Mouse (Mus musculus) hindlimb bud, embryonic 11.5 days (tissue): ENCODE results near the gene 4931428L18Rik.

Experiments used
- DNase-seq: peaks from one replicate; pipeline ENCODE4 v3.0.0-alpha.2; 2012; ENCODE audit warnings: low read depth, low spot score; ENCODE audit errors: extremely low spot score

The 4931428L18Rik gene

DNA sequence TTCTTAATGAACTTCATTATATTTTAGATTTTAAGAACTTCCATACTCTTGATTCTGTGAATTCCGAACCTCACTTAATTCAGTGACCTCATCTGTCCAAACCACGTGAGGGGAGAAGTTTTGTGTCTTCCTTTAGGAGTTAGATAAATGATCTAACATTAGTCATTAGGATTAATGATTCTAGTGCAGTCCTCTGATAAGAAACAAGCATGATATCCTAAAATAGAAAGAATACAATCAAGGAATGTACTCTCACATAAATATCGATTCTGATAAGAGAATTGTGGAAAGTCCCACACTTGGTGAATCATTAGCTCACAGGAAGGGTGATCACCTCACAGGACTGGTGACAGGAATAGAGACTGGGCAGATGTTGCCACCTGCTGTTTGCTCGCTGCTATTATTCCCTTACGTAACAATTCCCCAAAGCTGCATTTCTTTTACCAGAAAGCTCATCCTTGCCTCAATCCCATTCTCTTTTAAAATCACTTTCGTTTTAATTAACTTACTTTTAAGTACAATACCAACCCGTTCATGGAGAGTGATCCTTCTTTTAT lies 68.6 kb downstream of the 4931428L18Rik start:
- DNase-seq: no peak

DNA sequence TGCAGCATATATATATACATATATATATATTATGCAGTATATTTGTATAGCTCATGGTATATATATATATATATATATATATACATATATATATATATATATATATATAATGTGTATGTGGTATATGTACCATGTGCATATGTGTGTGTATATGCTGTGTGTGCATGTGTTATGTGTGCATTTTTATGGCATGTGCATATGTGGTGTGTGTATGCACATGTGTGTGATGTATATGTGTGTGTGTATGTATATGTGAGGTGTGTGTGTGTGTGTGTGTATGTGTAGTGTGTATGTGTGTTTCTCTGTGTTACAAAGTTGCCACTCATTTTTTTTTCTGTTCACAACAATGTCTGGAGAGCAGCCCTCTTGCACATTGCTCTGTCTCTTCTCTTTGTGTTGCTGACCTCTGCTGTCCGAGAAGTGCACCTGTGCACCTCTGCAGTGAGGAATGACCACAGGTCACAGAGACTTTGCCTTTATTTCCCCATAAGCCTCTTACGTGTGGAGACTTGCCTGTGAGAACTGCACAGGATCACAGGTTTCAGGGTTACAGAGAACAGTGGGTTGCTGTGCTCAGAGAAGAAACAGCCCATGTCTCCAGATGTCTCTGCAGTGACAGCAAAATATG lies 69.6 kb downstream of the 4931428L18Rik start:
- DNase-seq: no peak

DNA sequence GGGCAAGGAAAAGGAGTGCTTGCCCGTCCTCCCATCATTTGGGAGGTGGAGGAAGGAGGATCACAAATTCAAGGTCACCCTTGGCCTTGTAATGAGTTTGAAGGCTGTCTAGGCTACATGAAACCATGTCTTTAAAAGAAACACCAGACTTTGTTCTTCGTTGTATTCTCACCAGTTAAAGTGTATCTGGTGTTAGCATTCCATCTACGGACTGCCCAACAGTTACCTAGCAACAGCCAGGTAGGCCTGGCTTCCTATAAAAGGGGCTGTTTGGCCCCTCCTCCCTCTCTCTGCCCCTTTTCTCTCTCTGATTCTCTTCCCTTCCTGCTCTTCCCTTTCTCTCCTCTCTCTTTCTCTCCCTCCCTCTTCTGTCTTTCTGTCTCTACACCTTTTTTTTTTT lies 71.9 kb downstream of the 4931428L18Rik start:
- no peak for DNase-seq

DNA sequence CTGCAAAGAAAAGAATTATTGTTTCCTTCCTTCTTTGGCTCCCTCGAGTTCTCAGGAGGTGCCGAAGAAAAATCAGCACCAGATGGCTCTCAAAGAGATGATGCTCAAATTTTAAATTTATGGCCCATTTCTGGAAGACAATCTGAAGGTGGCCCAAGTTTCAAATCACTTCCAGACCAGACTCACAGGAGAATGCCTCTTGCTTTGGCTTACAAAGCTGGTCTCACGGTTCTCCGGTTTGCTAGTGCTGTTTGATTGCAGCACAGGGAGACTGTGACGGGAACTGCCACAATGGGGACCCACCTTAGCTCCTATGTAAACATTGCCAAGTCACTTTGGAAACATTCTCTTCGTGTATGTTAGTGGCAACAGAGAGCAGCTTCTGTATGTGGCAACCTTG lies 72.8 kb downstream of the 4931428L18Rik start:
- peak; percentile 64 for DNase-seq

DNA sequence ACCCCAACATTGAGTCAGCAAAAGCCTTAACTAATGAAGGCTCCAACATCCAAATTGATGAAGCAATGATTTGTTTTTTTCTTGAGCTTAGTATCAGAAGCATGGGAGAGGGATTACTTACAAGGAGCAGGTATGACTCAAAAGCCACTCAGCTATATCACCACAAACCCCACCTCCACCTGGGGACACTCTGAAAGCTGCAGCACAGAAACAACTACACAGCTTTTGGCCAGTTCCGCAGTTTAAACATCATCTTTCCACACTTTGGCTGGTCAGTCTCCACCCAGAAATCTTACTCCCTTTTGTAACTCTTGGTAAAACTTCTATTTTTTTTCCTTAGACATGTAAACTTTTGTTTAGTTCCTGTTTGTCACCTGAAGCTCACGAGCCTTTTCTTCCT lies 78.9 kb downstream of the 4931428L18Rik start:
- no peak for DNase-seq

DNA sequence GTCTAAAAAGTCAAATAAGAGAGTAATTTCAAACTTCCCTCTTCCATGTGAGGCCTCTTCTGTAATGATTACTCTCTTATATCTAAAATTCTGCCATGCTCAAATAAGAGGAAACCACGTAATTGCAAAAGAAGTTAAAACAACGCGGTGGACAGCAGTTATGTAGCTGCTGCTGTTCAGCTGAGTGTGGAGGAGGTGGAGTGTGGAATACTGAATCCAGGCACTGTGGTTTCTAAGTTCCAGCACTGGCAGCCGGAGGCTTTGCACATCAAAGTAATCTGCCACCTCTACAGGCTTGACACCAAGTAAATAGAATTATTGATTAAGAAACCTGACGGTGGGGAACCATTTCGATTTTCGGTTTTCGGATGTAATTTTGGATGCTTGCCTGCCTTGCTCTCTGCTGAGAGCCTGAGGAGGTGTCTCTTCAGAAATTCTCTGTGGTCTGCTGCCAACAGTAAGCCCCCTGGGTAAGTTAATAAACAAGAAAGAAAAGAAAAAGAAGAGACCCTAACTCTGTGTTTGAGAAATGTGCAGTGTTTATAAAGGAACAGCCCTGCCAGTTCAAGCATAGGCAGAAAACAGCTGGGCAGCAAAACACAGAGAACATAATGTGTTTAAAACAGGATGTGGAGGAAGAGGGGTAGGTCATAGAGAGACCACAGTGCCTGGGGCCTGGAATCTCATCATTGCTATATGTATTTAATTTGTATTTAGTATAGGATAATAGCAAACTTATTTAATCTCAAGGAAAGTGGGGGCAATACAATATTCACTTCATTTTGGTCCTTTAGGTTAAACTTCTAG lies 80.0 kb downstream of the 4931428L18Rik start:
- DNase-seq: no peak

DNA sequence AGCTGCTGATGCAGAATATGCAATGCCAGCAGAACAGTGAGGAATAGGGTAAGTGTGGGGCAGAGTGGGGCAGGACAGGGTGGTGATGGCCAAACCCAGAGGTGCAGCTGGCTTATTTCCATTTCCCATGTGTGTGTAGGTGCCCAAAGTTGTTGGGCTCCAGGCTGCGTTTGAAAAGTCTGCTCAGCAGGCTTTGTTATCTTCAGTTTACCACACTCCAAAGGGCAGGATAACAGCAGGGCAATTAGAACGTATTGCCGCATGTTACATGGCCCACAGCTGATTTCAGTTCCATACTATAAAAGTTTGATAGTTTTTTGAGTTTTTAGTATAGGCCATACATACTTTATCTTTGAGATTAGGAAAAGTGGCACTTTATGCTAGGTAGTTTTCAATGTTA lies 84.1 kb downstream of the 4931428L18Rik start:
- DNase-seq: no peak

DNA sequence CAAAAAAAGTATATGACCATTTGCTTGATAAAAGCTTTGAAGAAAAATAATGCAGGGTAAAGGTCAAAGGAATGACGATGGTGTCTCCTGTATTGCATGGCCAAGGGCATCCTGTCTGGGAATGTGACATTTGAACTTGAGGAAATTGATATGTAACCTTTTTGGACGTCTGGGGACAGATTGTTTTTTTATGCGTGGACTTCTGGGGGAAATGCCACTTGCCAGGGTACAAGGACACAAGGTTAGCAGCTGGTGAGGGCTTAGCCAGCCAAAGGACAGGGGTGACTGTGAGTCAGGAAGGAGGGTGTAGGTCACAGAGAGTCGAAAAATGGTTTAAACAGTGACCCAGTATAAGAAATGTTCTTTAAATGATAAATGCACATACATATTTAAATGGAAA lies 109.0 kb downstream of the 4931428L18Rik start:
- DNase-seq: no peak

DNA sequence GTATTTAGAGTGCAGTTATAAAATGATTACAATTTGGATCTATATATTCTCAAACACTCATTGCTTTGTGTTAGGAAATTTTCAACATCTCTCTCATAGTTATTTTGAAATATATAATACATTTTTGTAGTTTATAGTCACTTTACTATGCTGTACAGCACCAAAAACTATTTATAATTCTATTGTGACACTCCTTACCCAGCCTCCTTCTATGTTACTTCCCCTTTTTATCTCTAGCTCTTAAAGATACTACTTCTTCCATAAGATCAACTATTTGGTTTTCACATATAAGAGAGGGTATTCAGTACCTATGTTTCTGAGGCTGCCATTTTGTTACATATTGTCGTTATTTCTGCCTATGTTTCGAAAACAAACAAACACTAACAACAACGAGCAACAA lies 114.5 kb downstream of the 4931428L18Rik start:
- DNase-seq: no peak

DNA sequence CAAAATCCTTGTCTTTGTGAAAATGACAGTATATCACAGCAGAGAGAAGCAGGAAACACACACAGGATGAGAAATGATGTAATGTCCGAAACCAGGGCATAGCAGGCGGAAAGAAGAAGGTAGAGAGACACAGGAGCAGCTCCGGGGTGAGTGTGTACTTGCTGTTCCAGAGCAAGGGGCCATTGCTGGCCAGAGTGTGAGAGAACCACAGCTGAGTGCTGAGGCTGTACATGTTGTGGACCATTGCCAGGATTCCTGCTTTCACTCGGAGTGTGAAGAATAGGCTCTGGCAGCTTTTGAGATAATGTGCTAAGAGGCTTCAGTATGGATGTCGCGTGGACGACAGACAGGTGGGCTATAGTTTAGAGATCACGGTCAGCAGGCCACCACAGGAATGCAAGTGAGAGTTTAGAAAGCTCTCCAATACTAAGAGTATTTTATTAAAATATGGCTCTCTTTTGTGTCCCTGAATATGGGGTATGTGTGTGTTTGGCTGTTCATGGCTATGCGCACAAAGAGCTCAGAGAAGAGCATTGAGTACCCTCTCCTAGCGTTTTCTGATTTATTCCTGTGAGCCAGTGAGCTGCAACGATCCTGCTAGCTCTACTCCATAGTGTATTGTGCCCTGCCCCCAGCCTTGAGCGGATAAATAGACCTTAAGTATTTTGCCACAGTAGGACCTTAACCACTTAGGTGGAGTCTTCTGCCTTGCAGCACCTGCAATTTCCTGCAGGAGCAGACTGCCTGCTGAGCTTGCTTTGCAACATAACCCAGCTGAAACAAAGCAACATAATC lies 119.4 kb downstream of the 4931428L18Rik start:
- no peak for DNase-seq

DNA sequence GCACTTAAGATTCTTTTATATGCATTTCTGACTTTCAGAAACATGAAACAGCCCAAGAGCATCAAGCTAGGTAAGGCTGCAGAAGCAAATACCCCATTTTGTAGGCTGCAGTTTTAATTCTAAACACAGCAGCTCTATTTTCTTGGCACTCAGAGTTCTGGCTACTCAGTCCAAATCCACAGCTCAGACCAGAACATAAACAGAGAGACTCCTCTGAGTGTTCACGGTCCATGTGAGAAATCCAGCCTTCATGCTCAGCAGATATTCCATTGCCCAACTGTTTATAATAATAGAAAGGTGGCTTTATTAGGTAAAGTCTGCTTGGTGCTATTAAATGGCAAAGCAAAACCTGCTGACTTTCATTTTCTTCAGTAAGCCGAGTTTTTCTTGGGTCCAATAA lies 120.2 kb downstream of the 4931428L18Rik start:
- DNase-seq: no peak

DNA sequence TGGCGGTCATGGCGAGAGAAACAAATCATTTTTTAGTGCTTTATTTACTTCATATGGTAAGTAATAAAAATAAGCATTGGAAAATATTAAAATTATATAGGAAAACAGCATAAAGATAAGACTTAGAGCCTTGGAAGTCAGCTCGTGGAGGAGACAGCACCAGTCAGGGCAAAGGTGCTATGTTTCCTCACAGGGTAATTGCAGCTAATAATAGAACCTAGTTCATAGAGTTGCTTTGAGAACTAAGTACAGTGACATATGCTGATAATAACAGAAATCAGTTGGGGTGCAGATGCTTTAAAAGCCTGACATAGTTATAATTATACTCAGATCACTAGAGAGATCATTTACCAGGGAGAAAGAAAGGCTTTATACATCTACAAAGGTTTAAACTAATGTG lies 125.3 kb downstream of the 4931428L18Rik start:
- no peak for DNase-seq

DNA sequence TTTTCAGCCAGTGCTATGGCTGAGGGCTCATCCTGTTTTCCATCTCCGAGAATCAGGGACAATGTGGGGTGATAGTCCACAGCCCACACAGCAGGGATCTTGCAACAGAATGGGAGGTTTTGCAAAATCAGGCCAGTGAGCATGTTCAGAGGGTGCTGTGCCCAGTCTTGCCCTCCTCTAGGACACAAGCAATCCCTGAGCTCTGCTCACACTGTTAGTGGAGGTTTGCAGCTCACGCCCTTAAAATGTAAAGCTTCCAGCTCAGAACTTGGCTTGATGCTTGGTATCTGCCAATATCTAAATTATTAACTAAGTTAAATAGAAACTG lies 126.1 kb downstream of the 4931428L18Rik start:
- no peak for DNase-seq

DNA sequence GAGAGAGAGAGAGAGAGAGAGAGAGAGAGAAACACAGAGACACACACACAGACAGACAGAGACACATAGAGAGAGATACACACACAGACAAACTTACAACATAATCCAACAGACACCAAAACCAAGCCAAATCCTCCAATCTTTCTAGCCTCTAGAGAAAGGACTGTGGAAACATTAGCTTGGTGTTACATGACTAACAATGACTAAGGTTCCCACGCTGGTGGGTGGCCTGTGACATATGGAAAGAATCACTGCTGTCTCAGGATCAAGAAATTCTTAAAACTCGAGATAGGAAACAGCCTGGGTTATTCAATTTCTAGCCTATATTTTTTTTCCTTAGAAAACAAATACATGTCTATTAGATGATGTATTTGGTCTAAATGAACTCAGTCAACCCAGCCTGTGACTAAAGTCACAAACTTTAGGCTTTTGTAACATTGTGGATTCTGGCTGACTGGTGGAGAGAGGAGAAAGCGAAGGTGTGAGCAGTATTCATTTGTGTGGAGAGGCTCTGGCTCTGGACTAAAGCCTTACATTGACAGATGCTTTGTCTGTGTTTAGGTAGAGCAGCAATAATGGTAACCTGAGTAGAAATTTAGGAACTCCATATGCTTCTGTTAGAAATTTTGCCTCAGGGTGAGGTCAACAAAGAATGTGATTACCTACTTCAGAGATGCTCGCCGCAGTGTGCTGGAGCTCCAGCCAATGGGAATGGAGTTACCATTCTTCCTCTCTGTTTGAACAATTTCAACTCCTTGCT lies 126.6 kb downstream of the 4931428L18Rik start:
- peak; percentile 5 for DNase-seq

DNA sequence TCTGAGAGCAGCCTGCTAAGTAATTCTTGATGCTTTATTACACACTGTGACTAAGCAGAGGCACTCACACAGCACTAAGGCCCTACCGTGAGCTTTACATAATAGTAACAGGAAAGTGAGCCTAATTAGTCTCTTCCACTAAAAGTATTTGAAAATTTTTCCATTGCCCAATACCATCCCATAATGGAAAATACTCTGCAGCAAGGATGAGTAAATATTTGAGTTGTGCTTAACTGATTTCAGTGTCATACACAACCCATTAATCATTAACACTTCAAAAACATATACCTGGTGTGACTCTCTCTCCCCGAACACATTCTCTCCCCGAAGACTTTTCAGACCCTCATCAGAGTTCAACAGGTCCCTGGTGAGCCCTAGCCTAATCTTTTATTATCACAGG lies 127.7 kb downstream of the 4931428L18Rik start:
- no peak for DNase-seq

DNA sequence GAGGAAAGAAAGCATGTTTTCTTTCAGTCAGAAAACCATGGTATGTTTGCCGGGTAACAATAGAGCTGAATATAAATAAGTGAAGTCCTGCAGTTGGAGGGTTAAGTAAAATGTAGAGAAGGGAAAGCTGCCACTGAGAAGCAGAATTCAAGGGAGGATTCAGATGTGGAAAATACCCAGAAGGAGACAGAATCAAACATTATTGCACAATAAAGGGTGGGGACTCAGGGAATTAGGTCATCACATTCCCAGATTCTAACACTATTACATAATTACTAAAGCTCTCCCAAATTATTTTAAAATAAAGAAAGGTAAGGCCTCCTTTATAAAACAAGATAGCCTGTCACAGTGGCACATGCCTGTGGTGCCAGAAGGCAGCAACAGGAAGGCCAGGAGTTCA lies 128.5 kb downstream of the 4931428L18Rik start:
- DNase-seq: no peak

DNA sequence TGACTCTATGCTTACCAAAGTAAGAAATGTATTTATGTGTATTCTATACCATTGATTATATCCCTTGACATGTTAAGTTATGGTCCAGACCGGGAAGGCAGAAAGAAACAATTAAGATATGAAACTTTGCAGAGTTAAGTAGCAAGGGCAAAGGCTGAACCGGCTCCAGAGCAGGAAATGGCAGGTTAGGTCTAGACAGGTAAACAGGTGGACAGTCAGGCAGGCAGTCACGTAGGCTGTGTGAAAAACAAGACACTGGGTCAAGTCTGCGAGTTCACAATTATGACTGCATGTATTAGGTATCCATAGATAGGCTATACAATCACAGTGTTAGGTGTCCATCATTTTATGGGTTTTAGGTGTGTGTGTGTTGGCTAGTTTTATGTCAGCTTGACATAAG lies 133.8 kb downstream of the 4931428L18Rik start:
- DNase-seq: no peak

DNA sequence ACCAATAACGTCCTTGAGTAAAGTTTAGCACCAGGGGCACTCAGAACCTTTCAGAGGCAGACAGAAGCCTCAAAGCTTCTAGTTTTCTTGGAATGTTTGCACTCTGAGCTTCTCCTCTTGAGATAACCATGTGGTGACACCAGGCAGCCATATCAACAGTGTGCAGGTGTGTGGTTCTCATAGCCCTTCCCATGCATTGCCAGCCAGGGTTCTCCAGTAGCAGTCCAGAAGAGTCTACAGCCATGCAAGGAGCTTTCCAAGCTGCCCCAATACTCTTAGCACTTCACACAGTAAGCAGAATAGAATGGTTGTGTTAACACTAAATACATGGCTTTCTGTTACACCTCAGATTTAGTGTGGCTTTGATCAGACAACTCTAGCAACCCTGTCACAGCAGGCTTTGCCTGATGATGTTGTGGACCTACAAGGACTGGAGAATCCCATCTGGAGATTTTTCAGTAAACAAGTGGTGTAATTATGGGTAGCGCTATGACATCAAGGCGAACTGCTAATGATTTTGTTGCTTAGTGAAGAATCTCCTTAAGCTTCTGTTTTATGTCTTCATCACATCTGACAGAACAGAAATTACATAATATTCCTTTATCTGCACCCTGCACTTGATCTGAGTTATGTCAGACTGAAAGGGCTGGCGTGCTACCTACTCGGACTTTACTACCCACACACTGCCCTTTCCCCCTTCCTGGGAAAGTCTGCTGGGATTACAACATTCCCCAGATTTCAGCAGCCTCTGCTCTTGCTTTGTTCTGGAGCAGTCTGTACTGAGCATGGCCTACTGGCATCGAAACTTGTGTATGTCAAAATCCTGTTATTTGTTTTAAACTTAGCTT lies 149.7 kb downstream of the 4931428L18Rik start:
- DNase-seq: no peak

DNA sequence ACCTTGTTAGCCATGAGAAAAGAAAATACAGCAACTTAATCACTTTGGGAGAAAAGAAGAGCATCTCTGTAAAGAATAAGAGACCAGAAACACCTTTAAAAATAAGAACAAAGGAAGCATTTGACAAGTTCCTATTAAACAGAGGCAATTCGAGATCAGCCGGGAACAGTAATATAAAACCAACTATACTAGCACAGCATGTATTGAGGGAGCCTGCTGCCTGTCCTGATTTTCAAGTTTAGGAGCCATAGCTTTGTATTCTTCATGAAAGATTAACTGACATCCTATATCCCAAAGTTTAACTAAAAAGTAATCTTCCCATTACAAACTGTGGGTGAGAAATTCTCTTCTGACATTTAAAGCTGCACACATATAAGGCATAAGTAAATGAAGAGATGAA lies 151.3 kb downstream of the 4931428L18Rik start:
- DNase-seq: no peak
